Mouse (Mus musculus): ENCODE data around the gene Vmn2r19.
A peak's percentile ranks its signal among the peaks of the same experiment; 100 is the strongest.
"Not testable (repeated sequence)": the region's sequence is repeated elsewhere in the genome, so short reads cannot be mapped to it uniquely, and the experiment has no call there.

Vmn2r19 gene

DNA sequence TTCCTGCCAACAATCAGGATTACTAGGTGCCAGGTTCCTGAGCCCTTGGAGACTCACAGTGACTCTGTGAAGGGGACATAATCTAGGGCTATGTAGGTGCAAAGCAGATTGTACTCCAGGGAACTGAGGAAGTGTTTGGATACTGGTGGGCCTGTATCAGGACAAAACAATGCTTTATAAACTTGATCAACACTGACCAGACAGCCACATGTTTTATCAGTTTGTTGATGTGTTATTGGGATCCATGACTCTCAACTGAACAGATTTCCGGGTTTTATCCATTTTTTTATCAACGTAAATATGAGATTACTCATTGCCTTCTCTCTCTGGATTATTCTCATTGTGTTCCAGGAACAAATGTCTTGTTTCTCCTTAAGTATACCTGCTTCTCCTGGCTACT is at the start of gene Vmn2r19:
Vmn2r19 (plus strand) TSS at position 301 of the 400 bp plus-strand sequence.
- DNase-seq = no peak

DNA sequence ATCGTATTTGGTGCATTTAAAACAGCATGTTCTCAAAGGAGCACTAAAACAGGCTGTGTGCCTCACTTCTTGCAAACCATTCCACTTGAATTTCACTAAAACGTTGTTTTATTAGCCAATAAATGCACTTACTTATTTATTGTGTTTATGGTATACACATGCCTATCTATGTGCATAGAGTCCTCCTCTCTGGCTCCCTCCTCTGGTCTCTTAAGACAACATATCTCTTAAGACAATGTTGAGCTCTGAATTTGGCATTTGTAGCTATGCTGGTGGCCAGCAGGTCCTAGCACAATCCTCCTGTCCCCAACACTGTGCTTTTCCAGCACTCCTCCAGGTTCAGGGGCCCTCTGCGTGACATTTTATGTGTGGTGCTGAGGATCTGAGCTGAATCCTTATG is 49.2 kb upstream of the Vmn2r19 start:
- DNase-seq = no peak

- peak; percentile 10 for DNase-seq
Measured at GRCm38 (mm10) chr6:123259889-123260603, 48.1 kb upstream of the Vmn2r19 start.

- no peak for DNase-seq
Measured at GRCm38 (mm10) chr6:123260868-123261267, 47.3 kb upstream of the Vmn2r19 start.

DNA sequence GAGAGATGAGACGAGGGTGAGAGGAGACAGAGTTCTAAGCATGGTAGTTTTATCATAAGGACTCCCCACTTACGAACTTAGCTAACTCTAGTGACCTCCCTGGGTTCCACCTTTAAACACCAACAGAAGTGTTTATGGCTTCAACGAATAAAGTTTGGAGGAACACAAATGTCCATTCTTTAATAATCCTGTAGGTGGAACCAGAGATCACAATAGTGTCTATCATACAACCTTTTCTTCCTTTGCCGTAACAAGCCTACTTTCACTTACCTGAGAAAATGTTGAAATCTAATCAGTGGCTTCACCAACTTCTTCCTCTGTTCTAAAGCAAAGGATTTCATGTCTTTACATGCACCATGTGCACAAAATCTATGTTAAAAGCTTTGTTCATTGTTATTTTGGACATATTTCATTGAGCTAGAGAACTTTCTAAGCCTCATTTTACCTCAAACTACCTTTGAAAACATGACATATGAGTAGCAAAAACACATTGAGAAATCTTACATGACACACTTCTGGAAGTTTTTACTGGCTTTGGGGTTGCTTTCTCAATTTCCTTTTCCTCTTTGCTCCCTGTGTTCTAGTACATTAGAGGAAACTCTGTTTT is 46.5 kb upstream of the Vmn2r19 start, which contains the start of gene Clec4d:
Clec4d (plus strand) TSS at position 557 of the 607 bp plus-strand sequence.
- no peak for DNase-seq

- DNase-seq = no peak
Measured at GRCm38 (mm10) chr6:123264194-123264593, 43.9 kb upstream of the Vmn2r19 start.

- peak; percentile 48 for DNase-seq
Measured at GRCm38 (mm10) chr6:123265809-123266208, 42.3 kb upstream of the Vmn2r19 start.

- no peak for DNase-seq
Measured at GRCm38 (mm10) chr6:123266945-123267344, 41.2 kb upstream of the Vmn2r19 start.

DNA sequence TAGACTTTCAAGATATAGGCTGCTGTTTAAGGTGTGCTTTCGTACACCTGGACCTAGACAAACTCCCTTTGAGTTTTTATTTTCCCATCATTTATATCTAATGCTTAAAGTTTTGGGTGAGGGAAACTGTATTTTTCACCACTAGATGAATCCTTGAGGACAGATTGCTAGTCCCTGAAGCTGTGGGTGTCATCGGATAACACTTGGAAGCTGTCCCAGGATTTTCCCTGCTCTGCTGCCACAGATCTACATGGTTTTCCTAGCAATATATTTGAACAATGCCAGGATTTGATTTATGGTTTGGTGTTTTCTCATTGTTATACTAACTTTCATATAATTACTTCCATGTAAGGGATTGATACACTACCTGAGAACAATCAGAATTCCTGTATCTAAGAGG is 28.7 kb upstream of the Vmn2r19 start:
- no peak for DNase-seq

- no peak for DNase-seq
Measured at GRCm38 (mm10) chr6:123286311-123286710, 21.8 kb upstream of the Vmn2r19 start.

- no peak for DNase-seq
Measured at GRCm38 (mm10) chr6:123288931-123289330, 19.2 kb upstream of the Vmn2r19 start.

GRCm38 (mm10) chr6:123289753-123290152 is 18.4 kb upstream of the Vmn2r19 start, which contains the start of gene Clec4e:
Gene Clec4e, minus strand, starts transcription at chr6:123289870.
- DNase-seq = peak; percentile 15

DNA sequence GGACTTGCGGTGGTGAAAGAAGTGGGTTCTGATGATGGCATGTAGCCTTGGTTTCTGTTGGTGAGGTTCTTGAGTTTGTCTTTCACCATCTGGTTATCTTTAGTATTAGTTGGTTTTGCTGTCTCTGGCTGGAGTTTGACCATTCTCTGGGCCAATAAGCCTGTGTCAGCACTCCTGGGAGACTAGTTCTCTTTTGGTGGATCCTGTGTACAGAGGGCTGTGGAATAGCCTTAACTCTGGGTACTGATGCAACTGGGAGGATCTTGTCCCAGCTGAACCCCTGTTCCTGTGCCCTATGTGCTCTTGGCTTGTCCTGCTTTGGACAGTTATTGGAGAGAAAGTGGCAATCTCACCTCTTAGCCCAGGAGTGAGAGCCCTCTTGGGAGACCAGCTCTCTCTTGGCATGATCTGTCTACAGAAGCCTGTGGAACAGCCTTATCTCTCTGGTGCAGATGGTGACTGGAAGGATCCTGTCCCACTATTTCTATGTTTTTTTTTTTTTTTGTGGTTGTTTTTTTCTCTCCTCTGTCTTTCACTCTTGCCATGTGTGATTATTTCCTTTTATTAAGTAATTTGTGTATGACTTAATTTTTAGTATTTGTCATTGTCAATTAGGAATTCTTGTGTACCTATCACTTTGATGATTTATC is 15.3 kb upstream of the Vmn2r19 start:
- DNase-seq = no peak

- DNase-seq = not testable (repeated sequence)
Measured at GRCm38 (mm10) chr6:123293509-123293908, 14.6 kb upstream of the Vmn2r19 start.

DNA sequence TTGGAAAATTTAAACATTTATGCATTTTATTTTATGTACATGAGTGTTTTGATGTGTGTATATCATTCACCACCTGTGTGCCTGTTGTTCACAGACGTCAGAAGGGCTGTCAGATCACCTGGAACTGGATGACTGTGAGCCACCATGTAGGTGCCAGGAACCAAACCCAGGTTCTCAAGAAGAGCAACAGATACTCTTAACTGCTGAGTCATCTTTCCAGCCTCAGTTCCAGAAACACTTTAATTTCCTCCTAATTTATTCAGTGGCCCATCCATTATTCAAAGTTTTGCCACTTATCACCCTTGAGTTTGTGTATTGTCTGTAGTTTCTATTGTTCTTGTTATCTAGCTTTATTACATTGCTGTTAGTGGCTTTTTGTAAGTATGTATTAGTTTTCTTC is 11.4 kb upstream of the Vmn2r19 start:
- no peak for DNase-seq

- DNase-seq = not testable (repeated sequence)
Measured at GRCm38 (mm10) chr6:123306315-123306714, 1.8 kb upstream of the Vmn2r19 start.

DNA sequence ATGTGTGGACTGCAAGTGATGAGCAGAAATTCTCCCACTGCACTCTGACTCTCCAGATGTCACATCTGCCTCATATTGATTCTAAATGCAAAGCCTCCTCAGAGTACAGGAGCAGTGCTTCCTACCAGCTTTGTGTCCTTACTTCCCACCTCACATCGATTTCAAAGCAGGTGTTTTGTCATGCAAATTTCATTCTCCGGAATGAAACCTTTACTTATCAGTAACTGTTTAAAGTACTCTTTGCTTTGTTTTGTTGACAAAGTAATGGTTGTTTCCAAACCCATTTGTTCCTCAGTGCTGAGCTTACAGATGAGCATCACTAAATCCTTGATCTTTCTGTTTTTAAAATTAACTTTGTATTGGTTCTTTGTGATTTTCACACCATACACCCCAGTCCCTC is 24.4 kb downstream of the Vmn2r19 start:
- no peak for DNase-seq

DNA sequence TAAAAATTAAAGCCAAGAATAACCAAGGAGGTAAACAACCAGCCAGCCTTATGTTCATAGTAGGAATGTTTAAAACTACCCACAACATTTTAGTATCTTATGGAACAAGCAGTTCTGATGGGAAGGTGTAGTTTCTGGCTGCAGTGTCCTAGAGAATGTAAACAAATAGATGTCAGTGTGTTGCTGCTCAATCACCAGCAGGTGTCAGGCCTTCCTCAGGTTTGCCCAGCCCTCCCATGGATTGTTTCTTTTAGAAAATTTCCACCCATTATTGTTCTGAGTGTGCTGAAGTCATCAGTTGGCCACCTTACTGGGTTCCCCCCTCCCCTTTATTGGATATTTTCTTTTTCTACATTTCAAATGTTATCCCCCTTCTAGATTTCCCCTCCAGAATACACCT is 32.0 kb downstream of the Vmn2r19 start:
- DNase-seq = no peak

- DNase-seq = no peak
Measured at GRCm38 (mm10) chr6:123346141-123346540, 38.0 kb downstream of the Vmn2r19 start.
